Mouse (Mus musculus) bone marrow, adult 2 months (tissue): ENCODE data around the gene Dgki.

Experiments used
- CTCF ChIP-seq: fragments of 200-500 bp; IDR thresholded peaks from 2 replicates; pipeline ENCODE4 v1.5.1; 2011; ENCODE audit warnings: low read length, control low read depth; ENCODE audit not compliant: control insufficient read depth, insufficient read depth
- POLR2A ChIP-seq: fragments of 200-500 bp; IDR thresholded peaks from 2 replicates; pipeline ENCODE4 v1.6.1; 2011; ENCODE audit warnings: low read depth, mild to moderate bottlenecking, control low read depth, low read length, borderline replicate concordance; ENCODE audit not compliant: control insufficient read depth

GRCm38 (mm10) chr6:37082990-37083389 lies 217.0 kb downstream of the Dgki start:
- no peak for TF ChIP-seq POLR2A
- TF ChIP-seq CTCF: no peak
